ENCODE assay signal across 21 mouse cellular contexts in the genomic region with DNA sequence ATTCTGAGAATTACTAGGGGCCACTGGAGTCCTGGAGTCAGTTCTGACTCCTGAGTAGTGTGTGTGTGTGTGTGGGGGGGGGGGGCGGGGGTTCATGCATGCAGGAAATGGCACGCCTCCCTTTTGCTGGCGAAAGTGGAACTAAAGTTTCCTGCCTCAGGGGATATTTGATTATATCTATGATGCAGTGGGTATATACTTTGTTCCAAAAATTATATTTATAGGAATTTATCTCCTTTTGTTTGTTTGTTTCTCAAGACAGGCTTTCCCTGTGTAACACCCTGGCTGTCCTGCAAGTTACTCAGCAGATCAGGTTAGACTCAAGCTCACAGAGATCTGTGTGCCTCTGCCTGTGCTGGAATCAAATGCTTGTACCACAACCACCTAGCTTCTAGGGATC. TPM values are rescaled to one million over a fixed set of nuclear protein-coding genes. Genes with fewer than 3 reads are reported as not detected.
DNase-seq lines count a peak whose midpoint lies in the region; ATAC-seq and TF ChIP-seq lines count a peak whose summit lies in the region.
"Had no signal": no experiment of that assay in that cellular context is flagged by ENCODE, and none has a peak within 500 bp of the region (broad histone marks: within the 10 kb centered on the region; RNA-seq: fewer than 3 reads in every experiment).

No protein-coding gene starts in this region.

- no peaks in the 10 kb centered on the region for H3K4me1 ChIP-seq in hindbrain, embryonic 14.5 days (replicated peaks; ENCODE audit: control insufficient read depth, insufficient read depth, low read length)
- no peaks in the 10 kb centered on the region for H3K4me1 ChIP-seq in stomach, postnatal 0 days (replicated peaks; ENCODE audit: control insufficient read depth, insufficient read depth)
- H3K4me1 ChIP-seq: embryonic facial prominence, embryonic 10.5 days; neural tube, embryonic 13.5 days had no signal

- H3K27ac ChIP-seq in hindbrain, embryonic 14.5 days = no peak overlapping the region
- H3K27ac ChIP-seq in stomach, postnatal 0 days (replicated peaks) = no peak overlapping the region
- H3K27ac ChIP-seq: embryonic facial prominence, embryonic 10.5 days; neural tube, embryonic 13.5 days had no signal

- DNase-seq in kidney, postnatal 10 days = peak; percentile 7
- DNase-seq in kidney, postnatal 25 days = no peak
- DNase-seq in thymus, postnatal 25 days = peak; percentile 11
- no peak for DNase-seq in thymus, postnatal 10 days (ENCODE audit: low spot score in 2 of 2)
- peak; percentile 76 for DNase-seq in induced T-regulatory cell, adult 2 months (ENCODE audit: low read depth)
- no peak for DNase-seq in hindbrain, embryonic 14.5 days (ENCODE audit: low spot score)
- no peak for DNase-seq in stomach, postnatal 0 days (ENCODE audit: low spot score)
- no peak for DNase-seq in kidney, adult 9 months
- DNase-seq: adrenal gland, adult 8-10 months; cerebellum, adult 18-20 months; heart, postnatal 4 days; kidney, adult 8-10 months; right cerebral cortex, postnatal 14 days had no signal

- H3K4me3 ChIP-seq in hindbrain, embryonic 14.5 days (replicated peaks; ENCODE audit: low read length) = no peak overlapping the region
- no peak overlapping the region for H3K4me3 ChIP-seq in stomach, postnatal 0 days (ENCODE audit: low read depth, low read length)
- H3K4me3 ChIP-seq: embryonic facial prominence, embryonic 10.5 days; neural tube, embryonic 13.5 days had no signal

- no peaks in the 10 kb centered on the region for H3K27me3 ChIP-seq in hindbrain, embryonic 14.5 days (ENCODE audit: control insufficient read depth, insufficient read depth, low read length)
- H3K27me3 ChIP-seq in stomach, postnatal 0 days (ENCODE audit: control insufficient read depth, insufficient read depth, low read length) = no peaks in the 10 kb centered on the region
- H3K27me3 ChIP-seq: neural tube, embryonic 13.5 days had no signal

- 75% methylated on average over 3 of the region's 3 CpGs for WGBS in hindbrain, embryonic 14.5 days
- 68% methylated on average over 3 of the region's 3 CpGs for WGBS in stomach, postnatal 0 days

- TF ChIP-seq CTCF in stomach, postnatal 0 days (IDR thresholded peaks at IDR 0.05; ENCODE audit: low read depth) = no peak

- no peak overlapping the region for H3K9ac ChIP-seq in hindbrain, embryonic 14.5 days
- no peak overlapping the region for H3K9ac ChIP-seq in stomach, postnatal 0 days (ENCODE audit: low read length)
- H3K9ac ChIP-seq: neural tube, embryonic 13.5 days had no signal

- no peak for ATAC-seq in hindbrain, embryonic 14.5 days (ENCODE audit: low FRiP score)
- ATAC-seq in stomach, postnatal 0 days (ENCODE audit: low FRiP score, low TSS enrichment) = no peak
- ATAC-seq: forebrain, embryonic 14.5 days; midbrain, embryonic 16.5 days had no signal

- no peaks in the 10 kb centered on the region for H3K36me3 ChIP-seq in hindbrain, embryonic 14.5 days (replicated peaks; ENCODE audit: control insufficient read depth, insufficient read depth)
- no peaks in the 10 kb centered on the region for H3K36me3 ChIP-seq in stomach, postnatal 0 days (ENCODE audit: control insufficient read depth, insufficient read depth, low read length)
- H3K36me3 ChIP-seq: embryonic facial prominence, embryonic 10.5 days; neural tube, embryonic 13.5 days had no signal

- no peaks in the 10 kb centered on the region for H3K9me3 ChIP-seq in hindbrain, embryonic 14.5 days (ENCODE audit: control insufficient read depth, low read length)
- no peaks in the 10 kb centered on the region for H3K9me3 ChIP-seq in stomach, postnatal 0 days (ENCODE audit: control insufficient read depth, low read length)
- H3K9me3 ChIP-seq: embryonic facial prominence, embryonic 10.5 days; neural tube, embryonic 13.5 days had no signal

- no peak overlapping the region for H3K4me2 ChIP-seq in hindbrain, embryonic 14.5 days (replicated peaks)
- no peak overlapping the region for H3K4me2 ChIP-seq in stomach, postnatal 0 days (replicated peaks; ENCODE audit: low read depth)
- H3K4me2 ChIP-seq: neural tube, embryonic 13.5 days had no signal

- TF ChIP-seq EP300 in stomach, postnatal 0 days (optimal IDR thresholded peaks at IDR 0.05) = no peak

RNA-seq across cellular contexts. Expression of gene Ccr1l1, which starts 11.5 kb away (rescaled TPM):
- not detected in 2 replicates for polyA plus RNA-seq in hindbrain, embryonic 14.5 days (2014; fragmentation: Nextera tagmentation; extraction: Ambion mirVana)
- not detected in 2 replicates for polyA plus RNA-seq in stomach, postnatal 0 days (2015; fragmentation: Nextera tagmentation; extraction: Ambion mirVana)
- polyA plus RNA-seq: brain, embryonic 14.5 days; embryonic facial prominence, embryonic 10.5 days; forebrain, embryonic 14.5 days; heart, embryonic 14.5 days; large intestine, adult 2 months; lung, embryonic 16.5 days; midbrain, embryonic 16.5 days; neural tube, embryonic 13.5 days had no signal

RNA-seq across cellular contexts. Expression of gene Ccr1, which starts 21.2 kb away (rescaled TPM):
- 0.53 and 1.5 TPM in 2 replicates for polyA plus RNA-seq in hindbrain, embryonic 14.5 days (2014; fragmentation: Nextera tagmentation; extraction: Ambion mirVana)
- polyA plus RNA-seq in stomach, postnatal 0 days (2015; fragmentation: Nextera tagmentation; extraction: Ambion mirVana) = 3.9 TPM in 2 replicates

RNA-seq across cellular contexts. Expression of gene Ccr3, which starts 32.1 kb away (rescaled TPM):
- polyA plus RNA-seq in hindbrain, embryonic 14.5 days (2014; fragmentation: Nextera tagmentation; extraction: Ambion mirVana) = not detected in 2 replicates
- 0.02 and 0.04 TPM in 2 replicates for polyA plus RNA-seq in stomach, postnatal 0 days (2015; fragmentation: Nextera tagmentation; extraction: Ambion mirVana)
- polyA plus RNA-seq: embryonic facial prominence, embryonic 10.5 days; forebrain, embryonic 14.5 days; midbrain, embryonic 16.5 days; neural tube, embryonic 13.5 days had no signal

Comparison
In these comparisons a context has a peak if more than half of its experiments do, and no peak if none do; other contexts are left out.
1. DNase-seq: peak in kidney, postnatal 10 days (single experiment), thymus, postnatal 25 days (single experiment) and induced T-regulatory cell, adult 2 months (single experiment); none in kidney, postnatal 25 days (0 of 2), thymus, postnatal 10 days (0 of 2), hindbrain, embryonic 14.5 days (single experiment), stomach, postnatal 0 days (single experiment) and kidney, adult 9 months (single experiment).